Mouse (Mus musculus): Measurements from ENCODE around the gene Inka2. TPM values are rescaled to one million over a fixed set of nuclear protein-coding genes. Genes with fewer than 3 reads are reported as not detected.

Inka2 gene
- total RNA-seq, 1 experiment from 2014 or later = not detected

DNA sequence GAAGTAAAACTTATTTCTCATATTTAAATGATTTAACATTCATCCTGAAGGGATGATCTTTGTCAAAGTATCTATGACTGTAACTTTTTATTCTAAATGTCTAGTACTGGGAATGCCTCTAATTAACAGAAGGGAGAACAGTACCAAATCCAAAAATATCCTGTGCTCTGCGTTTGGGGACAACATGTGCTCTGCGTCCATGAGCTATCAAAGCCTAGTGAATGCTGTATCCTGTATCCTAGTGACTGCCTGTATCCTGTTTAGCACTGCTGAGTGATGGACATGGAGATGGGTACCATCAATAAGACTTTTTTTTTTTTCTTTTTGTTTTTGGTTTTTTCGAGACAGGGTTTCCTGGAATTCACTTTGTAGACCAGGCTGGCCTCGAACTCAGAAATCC lies 54.3 kb downstream of the Inka2 start:
- ATAC-seq (replicated peaks; ENCODE audit: insufficient number of reproducible peaks, low FRiP score, low TSS enrichment, poor library complexity, severe bottlenecking) = no peak

DNA sequence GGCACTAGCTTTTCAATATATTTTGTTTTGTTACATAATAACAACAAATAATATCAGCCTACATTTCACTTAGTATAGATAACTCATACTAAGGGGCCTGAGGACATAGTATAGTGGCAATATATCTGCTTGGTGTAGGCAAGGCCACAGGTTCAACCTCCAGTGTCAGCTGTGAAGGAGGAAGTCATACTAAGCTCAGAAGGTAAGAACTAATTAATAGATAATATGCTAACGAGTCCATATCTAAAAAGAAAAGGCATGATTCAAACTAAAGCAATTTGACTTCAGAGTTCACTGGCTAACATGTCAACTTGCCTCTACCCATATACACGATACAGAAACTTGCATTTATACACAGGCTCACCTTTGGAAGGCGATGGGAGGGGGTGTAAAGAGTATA lies 55.7 kb downstream of the Inka2 start:
- ATAC-seq (replicated peaks; ENCODE audit: insufficient number of reproducible peaks, low FRiP score, low TSS enrichment, poor library complexity, severe bottlenecking) = no peak

DNA sequence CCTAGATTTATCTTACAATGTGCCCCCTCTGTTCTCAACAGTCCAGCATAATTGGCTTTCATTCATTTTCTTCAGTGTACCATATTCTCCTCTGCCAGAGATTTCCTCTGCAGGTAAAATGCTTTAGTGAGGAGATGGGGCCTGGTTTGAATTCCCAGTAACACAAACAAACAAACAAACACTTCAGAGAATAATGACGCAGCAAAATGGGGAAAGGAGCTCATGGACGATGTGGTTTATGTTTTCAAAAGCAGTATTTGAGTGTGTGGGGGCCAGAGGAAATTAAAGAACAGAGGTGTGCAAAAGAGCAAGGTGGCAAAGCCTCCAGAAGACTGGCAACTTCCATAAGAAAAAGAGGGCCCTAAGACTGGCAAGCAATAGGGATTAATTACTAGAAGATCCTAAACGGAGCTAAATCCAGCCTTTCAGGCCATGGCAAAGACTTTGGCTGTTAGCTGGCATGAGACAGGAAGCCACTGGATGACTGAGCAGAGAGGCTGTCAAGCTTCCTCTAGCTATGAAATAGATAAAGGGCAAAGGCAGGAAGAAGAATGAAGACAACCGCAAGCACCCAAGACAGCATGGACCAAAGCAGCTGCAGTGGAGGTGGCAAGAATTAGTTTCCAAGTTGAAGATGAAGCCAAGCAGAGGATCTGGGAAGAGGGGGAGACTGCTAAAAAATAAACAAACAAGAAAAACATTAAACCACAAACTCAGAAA lies 58.9 kb downstream of the Inka2 start:
- ATAC-seq (replicated peaks; ENCODE audit: insufficient number of reproducible peaks, low FRiP score, low TSS enrichment, poor library complexity, severe bottlenecking) = peak; percentile 61

DNA sequence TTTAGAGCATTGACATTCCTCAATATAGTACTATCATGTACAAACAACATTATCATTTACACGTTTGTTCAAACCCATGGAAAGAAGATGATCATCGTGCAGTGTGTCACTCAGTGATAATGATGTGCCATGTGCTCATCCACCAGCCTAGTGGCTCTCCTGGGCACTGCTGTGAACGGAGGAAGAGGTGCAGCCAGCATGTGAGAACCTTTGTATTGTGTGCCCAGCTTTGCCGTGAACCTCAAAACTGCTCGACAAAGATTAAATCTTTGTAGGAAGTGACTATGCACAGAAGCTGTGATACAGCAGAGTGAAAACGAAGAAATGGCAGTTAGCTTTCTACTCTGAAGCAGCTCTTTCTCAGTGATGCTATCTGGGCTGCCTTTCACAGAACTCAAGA lies 64.1 kb downstream of the Inka2 start:
- ATAC-seq (replicated peaks; ENCODE audit: insufficient number of reproducible peaks, low FRiP score, low TSS enrichment, poor library complexity, severe bottlenecking) = peak; percentile 62

DNA sequence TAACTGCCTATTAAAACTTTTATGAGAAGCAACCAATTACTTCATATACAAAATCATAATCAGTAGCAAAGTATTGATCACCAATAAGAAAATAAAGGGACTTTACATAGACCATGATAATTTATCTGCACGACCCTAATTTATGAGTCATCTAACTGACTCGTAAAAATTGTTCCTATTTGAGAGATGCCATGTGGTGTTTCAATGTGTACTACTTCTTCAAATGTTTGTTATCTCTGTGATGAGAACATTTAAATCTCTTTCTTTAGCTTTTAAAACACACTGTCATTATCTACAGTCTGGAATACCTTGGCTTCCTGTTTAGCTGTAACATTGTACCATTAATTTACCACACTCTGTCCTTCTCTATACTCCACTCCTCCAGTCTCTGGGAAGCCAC lies 65.0 kb downstream of the Inka2 start:
- no peak for ATAC-seq (replicated peaks; ENCODE audit: insufficient number of reproducible peaks, low FRiP score, low TSS enrichment, poor library complexity, severe bottlenecking)

Other genes with a start within 250 kb of the Inka2 start
- 16.4 to 28.9 TPM (median 20.6 TPM) in 3 replicates for gene Ddx20, start 17.0 kb upstream of the Inka2 start, total RNA-seq (2017)
- gene Rap1a, start 96.7 kb downstream of the Inka2 start, total RNA-seq (2017) = 424 to 819 TPM (median 731 TPM) in 3 replicates
- 5.1 to 7.1 TPM in 2 of 3 replicates, not detected in the other for gene Adora3, start 166.3 kb downstream of the Inka2 start, total RNA-seq (2017)
- gene Tmigd3, start 166.3 kb downstream of the Inka2 start, total RNA-seq (2017) = 0.39 to 3.4 TPM (median 2.0 TPM) in 3 replicates
- 39.0 to 51.7 TPM (median 50.2 TPM) in 3 replicates for gene I830077J02Rik, start 228.1 kb downstream of the Inka2 start, total RNA-seq (2017)

All from monocyte, adult 5-6 weeks (primary cell).